Mouse (Mus musculus): ENCODE data around the gene Nucb1.

DNA sequence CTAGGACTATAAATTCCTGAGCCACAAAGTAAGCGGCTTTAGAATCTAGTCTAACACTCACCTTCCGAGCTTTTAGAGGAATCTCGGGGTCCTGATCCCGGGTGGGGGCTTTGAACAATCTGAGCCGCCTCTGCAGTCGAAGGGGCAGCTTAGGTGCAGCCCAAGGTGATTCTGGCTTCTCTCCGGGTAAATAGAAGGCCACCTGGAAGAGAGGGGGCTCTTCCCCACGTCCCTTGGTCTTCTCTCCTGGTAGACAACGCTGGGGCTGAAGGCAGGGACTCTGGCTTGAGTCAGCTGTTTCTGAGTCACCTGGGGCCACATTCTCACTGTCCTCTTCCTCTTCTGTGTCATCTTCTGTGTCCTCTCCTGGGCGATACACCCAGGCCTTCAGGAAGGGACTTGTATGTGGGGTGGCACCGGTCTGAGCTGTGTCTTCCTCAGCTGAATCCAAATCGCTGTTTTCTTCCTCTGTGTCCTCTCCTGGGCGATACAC lies 13.5 kb upstream of the Nucb1 start:
- no peak for TF ChIP-seq EP300 (optimal IDR thresholded peaks at IDR 0.05)
- TF ChIP-seq CTCF (IDR thresholded peaks at IDR 0.05; ENCODE audit: low read depth) = no peak

Data from stomach, postnatal 0 days (tissue).